Mouse (Mus musculus) left cerebral cortex, adult 2 months (tissue): ENCODE data around the gene Ntrk3. TPM values are rescaled to one million over a fixed set of nuclear protein-coding genes. Genes with fewer than 3 reads are reported as not detected.

Experiments used
- DNase-seq, 2 experiments: peaks; one replicate each; pipeline ENCODE4 v3.0.0; 2021 to 2022; ENCODE audit warnings: low spot score in 2 of 2, mixed read lengths in 1 of 2; ENCODE audit errors: extremely low spot score in 1 of 2
- H3K27ac ChIP-seq: fragments of 200-600 bp; 2 replicates; pipeline ENCODE4 v1.8.1; 2022
- H3K4me3 ChIP-seq: fragments of 200-600 bp; 2 replicates; pipeline ENCODE4 v1.8.1; 2022
- CTCF ChIP-seq: fragments of 200-600 bp; IDR thresholded peaks from 2 replicates; pipeline ENCODE4 v1.8.1; 2022; ENCODE audit warnings: antibody characterized with exemption, mild to moderate bottlenecking, moderate library complexity
- intact Hi-C: fragments of 180-260 bp; cut with DNase I; formaldehyde crosslinking; loops from one replicate; pipeline ENCODE4 v1.15.1; 2025
- total RNA-seq, 2 experiments: library from RNA; stranded (reverse); gene quantifications; 2 replicates each; pipeline ENCODE4 v1.2.3; 2021

Ntrk3 gene
- total RNA-seq, 2 experiments from 2014 or later, result 173 to 179 TPM

GRCm38 (mm10) chr7:78326185-78326584, 411.6 kb downstream of the Ntrk3 start:
- Histone ChIP-seq H3K27ac (no peak overlapping the region), H3K4me3 (no peak overlapping the region)
- TF ChIP-seq CTCF, result no peak
- no peak for DNase-seq
- intact Hi-C loops, result loop anchor here (5.0 kb wide), 1 partner anchor 251 kb away; no protein-coding TSS in a partner anchor

GRCm38 (mm10) chr7:78318640-78319039, 419.2 kb downstream of the Ntrk3 start:
- Histone ChIP-seq H3K27ac (no peak overlapping the region), H3K4me3 (no peak overlapping the region)
- intact Hi-C loops, result loop anchor here (1.0 kb wide), 1 partner anchor 10 kb away; no protein-coding TSS in a partner anchor
- TF ChIP-seq CTCF, result no peak
- no peak for DNase-seq

- DNase-seq, result no peak
- intact Hi-C loops, result loop anchor here (5.0 kb wide), 1 partner anchor 278 kb away; no protein-coding TSS in a partner anchor
- TF ChIP-seq CTCF, result no peak
- Histone ChIP-seq H3K4me3 (no peak overlapping the region), H3K27ac (peak overlapping the region; percentile 42; the same call in 1 of the 2 replicates)
These were observed 432.0 kb downstream of the Ntrk3 start for GRCm38 (mm10) chr7:78305770-78306169.

GRCm38 (mm10) chr7:78305029-78305428, 432.8 kb downstream of the Ntrk3 start:
- intact Hi-C loops, result loop anchor here (5.0 kb wide), 1 partner anchor 278 kb away; no protein-coding TSS in a partner anchor
- TF ChIP-seq CTCF, result no peak
- no peak for DNase-seq
- Histone ChIP-seq H3K4me3 (no peak overlapping the region), H3K27ac (peak overlapping the region; percentile 42; the same call in 1 of the 2 replicates)

GRCm38 (mm10) chr7:78297290-78297689, 440.5 kb downstream of the Ntrk3 start:
- peak in 1 of 2 experiments; percentile 34 for DNase-seq
- Histone ChIP-seq H3K4me3 (no peak overlapping the region), H3K27ac (no peak overlapping the region; the same call in 1 of the 2 replicates)
- intact Hi-C loops, result loop anchor here (2.0 kb wide), 1 partner anchor 32 kb away; no protein-coding TSS in a partner anchor
- TF ChIP-seq CTCF, result no peak

- peak; percentile 32 for TF ChIP-seq CTCF
- intact Hi-C loops, result no loop called here
- DNase-seq, result no peak
- no peak overlapping the region for H3K4me3 ChIP-seq
- H3K27ac ChIP-seq, result no peak overlapping the region
These were observed 443.5 kb downstream of the Ntrk3 start for GRCm38 (mm10) chr7:78294322-78294721.

- Histone ChIP-seq H3K27ac (no peak overlapping the region), H3K4me3 (no peak overlapping the region)
- DNase-seq, result no peak
- intact Hi-C loops, result no loop called here
- no peak for TF ChIP-seq CTCF
These were observed 447.6 kb downstream of the Ntrk3 start for GRCm38 (mm10) chr7:78290186-78290585.

- TF ChIP-seq CTCF, result no peak
- Histone ChIP-seq H3K4me3 (no peak overlapping the region), H3K27ac (no peak overlapping the region)
- intact Hi-C loops, result no loop called here
- DNase-seq, result no peak
These were observed 451.1 kb downstream of the Ntrk3 start for GRCm38 (mm10) chr7:78286516-78287238.

- DNase-seq, result no peak
- intact Hi-C loops, result no loop called here
- no peak for TF ChIP-seq CTCF
These were observed 468.1 kb downstream of the Ntrk3 start for GRCm38 (mm10) chr7:78269506-78270250.

GRCm38 (mm10) chr7:78267461-78268007, 470.3 kb downstream of the Ntrk3 start:
- Histone ChIP-seq H3K27ac (no peak overlapping the region), H3K4me3 (no peak overlapping the region)
- intact Hi-C loops, result no loop called here
- TF ChIP-seq CTCF, result peak; percentile 18; the same call in 1 of the 2 replicates
- DNase-seq, result no peak

More at GRCm38 (mm10) chr7:78269506-78270250, 468.1 kb downstream of the Ntrk3 start:
- H3K4me3 ChIP-seq, result no peak overlapping the region
- no peak overlapping the region for H3K27ac ChIP-seq

GRCm38 (mm10) chr7:78264432-78265002, 473.3 kb downstream of the Ntrk3 start:
- intact Hi-C loops, result no loop called here
- no peak for TF ChIP-seq CTCF
- no peak overlapping the region for H3K4me3 ChIP-seq
- no peak overlapping the region for H3K27ac ChIP-seq
- DNase-seq, result no peak
